Mouse (Mus musculus) gastrocnemius, adult 8-10 months (tissue): ENCODE measurements around the gene Hid1. TPM values are rescaled to one million over a fixed set of nuclear protein-coding genes. Genes with fewer than 3 reads are reported as not detected.
"Not testable (repeated sequence)": the region's sequence is repeated elsewhere in the genome, so short reads cannot be mapped to it uniquely, and the experiment has no call there.

ENCODE experiments used
- DNase-seq, 2 experiments: peaks; one replicate each; pipeline ENCODE4 v3.0.0; 2022; ENCODE audit warnings: low spot score in 2 of 2
- total RNA-seq, 4 experiments: library from RNA; stranded (reverse); gene quantifications; 2 replicates each; pipeline ENCODE4 v1.2.4; 2022

The Hid1 gene
- 1 to 10 TPM in 2 of 4 experiments, under 1 TPM in 2; 0.68 to 2.7 (median 1.2) TPM for total RNA-seq

DNA sequence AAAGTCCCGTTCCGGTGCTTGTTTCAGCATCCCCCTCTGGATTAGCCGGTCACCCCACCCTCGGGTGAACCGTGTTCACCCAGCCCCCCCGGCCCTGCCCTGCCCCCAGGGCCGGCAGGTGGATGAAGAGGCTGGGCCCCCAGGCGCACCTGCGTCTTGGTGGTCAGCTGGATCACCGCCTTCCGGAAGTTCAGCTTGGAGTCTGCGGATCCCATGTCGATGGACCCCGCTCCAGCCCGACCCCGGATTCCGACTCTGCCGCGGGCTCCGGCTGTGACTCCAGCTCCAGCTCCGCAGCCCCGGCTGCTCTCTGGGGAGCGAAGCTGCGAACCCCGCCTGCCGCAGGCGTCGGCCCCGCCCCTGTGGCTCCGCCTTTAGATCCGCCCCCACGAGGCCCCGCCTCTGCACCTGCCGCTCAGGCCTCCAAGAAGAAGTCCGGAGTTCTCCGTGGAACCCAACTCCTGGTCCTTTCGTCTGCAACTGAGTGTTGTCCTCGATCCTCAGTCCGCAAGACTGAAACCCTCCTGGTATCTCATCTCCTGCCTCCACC is at the start of gene Hid1:
Gene Hid1, minus strand, starts transcription at position 362 of the 550 bp plus-strand sequence.
- DNase-seq, result peak; percentile 55

DNA sequence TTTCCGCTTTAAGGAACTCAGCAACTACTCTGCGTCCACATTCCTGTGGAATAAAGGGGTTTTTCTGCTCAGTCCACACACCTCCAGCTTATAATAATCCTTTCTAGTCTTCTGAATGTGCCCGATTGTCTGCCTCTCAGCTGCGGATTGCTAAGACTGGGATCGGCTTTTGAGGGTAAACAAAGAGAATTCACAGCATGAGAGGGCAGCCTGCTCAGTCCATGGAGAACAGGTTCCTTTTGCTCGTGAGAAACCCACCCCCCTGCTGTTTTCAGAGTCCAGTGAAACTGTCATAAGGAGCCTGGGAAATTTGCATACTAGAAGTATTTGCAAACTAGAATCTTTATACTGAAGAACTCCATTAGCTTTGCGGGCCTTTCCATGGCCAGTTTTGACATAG is 42.0 kb upstream of the Hid1 start:
- no peak for DNase-seq

DNA sequence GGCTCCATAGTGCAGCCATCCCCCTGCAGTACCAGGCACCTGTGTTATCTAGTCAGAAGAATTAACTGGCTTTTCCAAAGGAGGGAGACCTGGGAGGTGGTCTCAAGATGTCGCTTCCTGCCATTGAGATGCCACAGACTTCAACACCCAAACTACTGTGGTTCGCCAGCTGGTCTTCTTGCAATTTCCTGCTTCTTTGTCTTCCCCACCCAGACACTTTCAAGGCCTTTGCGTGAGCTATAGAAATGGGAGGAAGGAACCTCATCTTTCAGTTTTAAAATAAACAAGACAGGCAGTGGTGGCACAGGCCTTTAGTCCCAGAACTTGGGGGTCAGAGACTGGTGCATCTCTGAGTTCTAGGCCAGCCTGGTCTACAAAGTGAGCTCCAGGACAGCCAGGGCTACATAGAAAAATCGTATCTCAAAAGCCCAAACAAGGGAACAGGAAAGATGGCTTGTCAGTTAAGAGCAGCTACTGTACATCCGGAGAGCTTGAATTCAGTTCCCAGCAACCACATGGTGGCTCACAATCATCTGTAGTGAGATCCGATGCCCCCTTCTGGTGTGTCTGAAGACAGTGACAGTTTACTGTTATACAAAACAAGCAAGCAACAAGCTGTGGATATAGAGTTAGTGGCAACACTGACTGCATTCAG is 40.8 kb upstream of the Hid1 start:
- DNase-seq, result no peak

DNA sequence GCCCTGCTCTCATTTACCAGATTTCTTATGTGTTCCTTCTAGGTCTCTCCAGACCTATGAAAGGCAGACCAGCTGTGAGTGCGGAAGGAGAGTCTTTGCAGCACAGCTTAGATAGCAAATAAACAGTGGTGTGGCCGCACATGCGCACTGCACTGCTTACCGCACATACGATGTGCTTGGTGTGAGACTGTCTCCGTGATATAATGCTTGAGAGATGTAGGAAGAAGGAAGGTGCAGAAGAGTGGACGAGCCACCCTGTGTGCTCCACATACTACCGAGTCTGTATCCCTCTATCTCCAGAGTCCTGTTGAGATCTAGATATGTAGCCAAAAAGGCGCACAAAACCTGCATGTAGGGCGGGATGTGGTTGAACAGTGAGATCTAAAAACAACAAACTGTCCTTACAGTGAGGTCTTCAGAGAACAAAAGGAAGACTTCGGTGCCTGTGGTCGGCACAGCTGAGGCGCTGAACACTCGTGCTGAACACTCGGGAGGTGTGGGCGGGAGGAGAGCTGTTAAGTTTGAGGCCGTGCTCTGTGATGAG is 39.4 kb upstream of the Hid1 start:
- DNase-seq, result no peak

DNA sequence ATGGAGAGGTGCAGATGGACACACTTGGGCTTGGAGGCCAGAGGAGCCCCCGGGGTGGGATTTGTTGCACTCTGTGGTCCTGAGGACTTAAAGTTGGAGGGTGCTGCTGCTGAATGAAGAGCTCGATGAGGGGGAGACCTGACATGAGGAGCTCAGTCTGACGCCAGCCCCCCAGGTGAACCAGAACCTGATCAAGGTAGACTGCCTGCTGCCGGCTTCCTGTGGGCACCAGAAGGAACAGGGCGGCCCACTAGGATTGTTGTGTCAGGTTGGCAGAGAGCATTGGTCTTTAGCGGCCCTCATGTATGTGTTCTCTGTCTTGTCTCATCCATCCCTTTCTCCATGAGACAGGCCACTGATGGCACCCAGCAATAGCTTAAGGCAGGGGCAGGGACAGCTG is 38.2 kb upstream of the Hid1 start:
- no peak for DNase-seq

DNA sequence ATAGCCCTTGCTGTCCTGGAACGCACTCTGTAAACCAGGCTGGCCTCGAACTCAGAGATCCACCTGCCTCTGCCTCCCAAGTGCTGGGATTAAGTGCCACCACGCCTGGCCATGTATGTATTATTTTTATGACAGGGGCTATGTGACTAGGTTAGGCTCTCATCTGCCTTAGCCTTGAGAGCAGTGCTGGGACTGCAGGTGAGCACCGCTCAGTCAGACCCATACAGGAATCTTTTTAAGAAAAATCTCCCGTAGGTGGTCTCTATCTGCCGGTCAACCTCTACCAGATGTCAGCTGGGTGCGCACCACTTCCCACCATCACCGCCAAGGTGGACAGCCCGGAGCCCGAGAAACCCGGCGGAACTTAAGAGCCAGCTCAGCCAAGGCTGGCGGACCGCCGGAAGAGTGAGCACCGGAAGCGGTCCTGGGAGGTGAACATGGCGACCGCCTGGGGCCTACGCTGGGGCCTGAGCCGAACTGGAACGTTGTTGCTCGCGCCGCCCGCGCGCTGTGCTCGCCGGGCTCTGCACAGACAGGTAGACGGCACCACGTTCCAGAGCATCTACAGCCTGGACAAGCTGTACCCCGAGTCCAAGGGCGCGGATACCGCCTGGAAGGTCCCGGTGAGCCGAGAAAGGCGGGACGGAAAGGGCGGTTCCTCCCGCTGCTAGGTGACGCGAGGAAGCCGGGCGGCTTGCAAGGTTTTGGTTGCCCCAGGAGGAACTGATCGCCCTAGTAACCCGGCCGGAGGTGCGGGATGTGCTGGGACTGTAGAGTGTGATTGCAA is 36.0 kb upstream of the Hid1 start, which contains the start of gene Mrpl58:
Gene Mrpl58, plus strand, starts transcription at position 415 of the 787 bp plus-strand sequence.
- peak; percentile 74 to 82 for DNase-seq

DNA sequence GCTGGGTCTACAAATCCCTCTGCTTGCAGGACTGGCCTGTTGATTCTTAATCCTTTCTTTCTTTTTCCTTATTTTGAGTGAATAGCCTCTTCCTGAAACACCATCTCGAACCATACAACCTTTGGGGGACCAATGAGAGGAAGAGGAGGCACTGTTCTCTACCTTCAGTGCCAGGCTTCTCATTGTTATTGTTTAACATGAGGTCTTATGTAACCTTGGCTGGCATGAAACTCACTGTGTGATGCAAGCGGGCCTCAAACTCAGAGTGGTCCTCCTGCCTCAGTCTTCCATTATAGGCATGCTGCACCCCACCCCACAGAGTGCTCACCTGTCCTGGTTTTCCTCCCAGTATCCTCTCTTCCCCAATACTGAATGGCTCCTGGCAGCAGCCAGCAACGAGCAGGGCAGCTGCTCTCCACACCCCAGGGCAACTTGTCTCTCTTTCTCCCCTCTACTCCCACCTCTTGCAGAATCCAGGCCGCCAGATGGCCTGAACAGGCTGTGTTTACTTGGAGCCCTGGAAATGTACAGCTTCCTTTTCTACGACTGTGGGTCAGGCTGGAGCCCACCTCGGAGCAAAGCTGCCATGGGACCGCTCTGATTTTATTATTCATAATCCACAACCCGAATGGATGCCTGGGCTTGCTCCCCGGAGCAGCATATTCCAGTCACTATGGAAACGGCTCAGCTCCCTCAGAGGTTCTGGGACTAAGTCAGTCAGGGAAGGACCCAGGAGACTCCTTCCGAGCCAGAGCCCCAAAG is 33.3 kb upstream of the Hid1 start:
- no peak for DNase-seq

DNA sequence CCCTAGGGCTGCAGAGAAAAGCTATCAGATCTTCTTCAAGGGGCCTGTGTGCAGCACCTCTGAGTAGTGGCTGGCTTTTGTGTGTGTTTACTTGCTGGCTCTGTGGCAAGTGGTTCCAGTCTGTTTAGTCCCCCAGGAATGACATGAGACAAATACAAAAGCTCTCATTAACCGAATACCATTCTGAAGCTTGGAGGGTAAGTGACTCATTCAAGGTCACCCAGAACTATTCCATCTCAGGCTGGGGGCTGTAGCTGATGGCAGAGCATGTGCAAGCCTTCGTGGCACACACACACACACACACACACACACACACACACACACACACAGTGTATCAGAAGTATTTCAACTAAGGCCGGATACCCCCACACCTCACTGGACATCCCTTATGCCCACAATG is 32.6 kb upstream of the Hid1 start:
- DNase-seq, result no peak

DNA sequence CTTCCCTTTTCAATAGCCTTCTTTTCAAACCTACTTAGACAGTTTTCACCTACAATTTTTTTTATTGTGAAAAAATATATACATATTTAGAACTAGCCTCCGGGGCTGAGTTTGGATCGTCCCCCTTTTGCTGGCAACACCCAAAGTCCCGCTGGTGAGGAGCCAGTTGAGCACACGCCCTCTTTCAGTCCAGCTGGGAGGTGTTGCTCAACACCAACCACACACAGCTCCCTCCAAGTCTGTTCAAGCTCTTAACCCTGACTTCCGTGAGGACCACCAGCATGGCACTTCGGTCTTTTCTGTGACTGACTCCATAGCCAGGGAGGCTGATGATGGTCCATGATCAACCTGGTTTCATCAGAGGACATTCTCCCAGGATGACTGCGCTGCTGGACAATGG is 30.5 kb upstream of the Hid1 start:
- DNase-seq, result no peak

DNA sequence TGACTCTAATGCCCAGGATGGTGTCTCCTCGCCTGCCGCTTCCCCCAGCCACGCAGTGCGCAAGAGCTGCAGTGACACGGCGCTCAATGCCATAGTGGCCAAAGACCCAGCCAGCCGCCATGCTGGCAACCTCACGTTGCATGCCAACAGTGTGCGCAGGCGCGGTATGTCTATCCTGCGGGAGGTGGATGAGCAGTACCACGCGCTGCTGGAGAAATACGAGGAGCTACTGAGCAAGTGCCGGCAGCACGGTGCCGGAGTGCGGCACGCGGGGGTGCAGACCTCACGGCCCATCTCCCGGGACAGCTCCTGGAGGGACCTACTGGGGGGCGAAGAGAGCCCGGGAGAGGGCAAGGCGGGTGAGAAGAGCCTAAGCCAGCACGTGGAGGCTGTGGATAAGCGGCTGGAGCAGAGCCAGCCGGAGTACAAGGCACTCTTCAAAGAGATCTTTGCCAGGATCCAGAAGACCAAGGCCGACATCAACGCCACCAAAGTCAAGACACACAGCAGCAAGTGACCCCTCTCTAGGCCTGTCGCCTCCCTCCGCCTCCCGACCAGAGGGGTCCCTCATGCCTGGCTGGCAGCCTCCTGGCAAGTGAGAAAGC is 26.3 kb upstream of the Hid1 start:
- no peak for DNase-seq

DNA sequence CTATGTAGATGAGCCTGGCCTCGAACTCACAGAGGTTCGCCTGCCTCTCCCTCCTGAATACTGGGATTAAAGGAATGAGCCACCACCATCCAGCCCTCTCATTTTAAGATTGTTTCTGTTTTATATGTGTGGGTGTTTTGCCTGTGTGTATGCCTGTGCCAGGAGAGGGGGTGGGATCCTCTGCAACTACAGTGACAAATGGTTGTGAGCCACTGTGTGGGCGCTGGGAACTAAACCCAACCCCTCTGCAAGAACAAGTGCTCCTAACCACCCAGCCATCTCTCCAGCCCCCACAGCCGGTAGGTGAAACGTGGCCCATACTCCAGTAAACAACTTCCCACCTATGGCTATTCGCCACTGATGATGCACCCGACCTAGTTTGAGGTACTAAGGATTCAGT is 23.8 kb upstream of the Hid1 start:
- no peak for DNase-seq

DNA sequence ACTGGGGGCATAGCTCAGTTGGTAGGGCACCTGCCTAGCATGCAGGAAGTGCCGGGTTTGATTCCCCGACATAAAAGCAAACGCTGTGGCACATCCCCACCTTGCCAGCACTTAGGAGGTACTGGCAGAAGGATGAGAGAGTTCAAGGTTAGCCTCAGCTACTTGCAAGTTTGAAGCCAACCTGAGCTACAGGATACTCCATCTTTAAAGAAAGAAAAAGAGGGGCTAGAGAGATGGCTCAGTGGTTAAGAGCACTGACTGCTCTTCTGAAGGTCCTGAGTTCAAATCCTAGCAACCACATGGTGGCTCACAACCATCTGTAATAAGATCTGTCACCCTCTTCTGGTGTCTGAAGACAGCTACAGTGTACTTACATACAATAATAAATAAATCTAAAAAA is 19.3 kb upstream of the Hid1 start:
- not testable (repeated sequence) for DNase-seq

DNA sequence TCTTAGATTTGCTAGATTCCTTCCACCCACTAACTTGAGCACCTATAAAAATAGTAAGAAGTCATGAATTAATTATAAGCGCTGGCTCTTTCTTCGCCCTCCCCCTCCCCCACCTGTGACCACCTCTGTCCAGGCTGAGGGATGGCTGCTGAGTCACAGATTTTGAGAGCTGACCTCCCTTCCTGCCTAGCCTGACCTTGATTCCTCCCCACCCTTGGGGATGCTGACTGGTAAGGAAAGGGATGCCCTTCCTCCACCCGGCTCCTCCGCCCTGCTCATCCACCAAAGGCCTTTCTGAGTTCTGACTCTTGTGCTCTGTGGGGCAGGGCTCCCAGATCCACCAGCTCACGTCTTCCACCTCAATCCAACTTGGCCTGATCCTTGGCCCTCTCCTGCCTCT is 17.0 kb upstream of the Hid1 start:
- DNase-seq, result no peak

DNA sequence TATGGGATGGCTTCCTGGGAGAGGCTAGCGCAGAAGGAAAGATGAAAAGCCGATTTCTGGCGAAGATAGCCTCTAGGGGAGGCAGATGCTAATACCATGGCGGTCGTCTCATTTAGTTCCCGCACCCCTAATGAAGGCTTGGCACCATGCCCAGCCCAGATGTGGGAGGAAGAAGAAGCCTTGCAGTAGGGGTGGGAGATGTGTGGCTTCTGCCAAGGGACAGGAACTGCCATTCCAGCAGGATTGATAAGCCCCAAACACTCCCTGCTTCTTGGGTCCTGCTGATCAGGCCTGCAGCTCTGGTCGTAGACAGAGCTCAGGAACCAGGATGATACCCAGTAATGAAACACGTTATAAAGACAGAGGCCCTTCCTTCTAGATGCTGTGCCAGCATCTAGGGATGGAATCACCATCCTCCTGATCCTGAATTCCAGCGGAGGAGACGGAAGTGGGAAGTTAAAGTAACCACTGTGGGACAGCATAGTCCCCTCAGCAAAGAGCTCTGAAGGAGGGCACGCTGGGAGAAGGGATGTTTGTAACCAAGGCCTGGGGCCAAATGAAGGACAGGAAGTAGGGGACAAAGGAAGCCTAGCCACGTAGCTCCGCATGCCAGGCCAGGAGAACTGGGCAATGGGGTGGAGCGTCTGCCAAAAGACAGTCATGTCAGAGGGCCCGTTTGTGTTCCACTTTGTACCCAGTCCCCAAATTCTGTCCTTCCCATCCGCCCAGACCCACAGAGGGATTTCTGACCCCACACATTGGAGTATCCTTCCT is 16.3 kb upstream of the Hid1 start:
- no peak for DNase-seq

DNA sequence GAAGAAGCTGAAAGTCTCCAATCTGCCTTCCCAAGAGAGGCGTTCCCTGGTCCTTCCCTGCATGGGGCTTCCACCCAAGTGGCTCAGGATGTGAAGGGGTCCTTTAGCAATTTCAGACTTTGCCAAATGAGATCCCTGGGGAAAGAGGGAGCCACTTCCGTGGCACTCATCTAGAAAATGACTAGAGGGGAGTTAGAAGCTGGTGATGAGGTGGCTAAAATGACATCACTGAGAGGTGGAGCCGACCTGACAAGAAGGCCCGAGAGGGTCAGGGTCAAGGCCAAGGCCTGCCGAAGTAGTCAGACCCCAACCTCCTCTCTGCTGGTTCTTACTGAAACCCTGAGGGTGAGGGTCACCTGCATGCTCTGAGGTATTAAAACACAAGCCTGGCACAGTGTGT is 15.3 kb upstream of the Hid1 start:
- no peak for DNase-seq

DNA sequence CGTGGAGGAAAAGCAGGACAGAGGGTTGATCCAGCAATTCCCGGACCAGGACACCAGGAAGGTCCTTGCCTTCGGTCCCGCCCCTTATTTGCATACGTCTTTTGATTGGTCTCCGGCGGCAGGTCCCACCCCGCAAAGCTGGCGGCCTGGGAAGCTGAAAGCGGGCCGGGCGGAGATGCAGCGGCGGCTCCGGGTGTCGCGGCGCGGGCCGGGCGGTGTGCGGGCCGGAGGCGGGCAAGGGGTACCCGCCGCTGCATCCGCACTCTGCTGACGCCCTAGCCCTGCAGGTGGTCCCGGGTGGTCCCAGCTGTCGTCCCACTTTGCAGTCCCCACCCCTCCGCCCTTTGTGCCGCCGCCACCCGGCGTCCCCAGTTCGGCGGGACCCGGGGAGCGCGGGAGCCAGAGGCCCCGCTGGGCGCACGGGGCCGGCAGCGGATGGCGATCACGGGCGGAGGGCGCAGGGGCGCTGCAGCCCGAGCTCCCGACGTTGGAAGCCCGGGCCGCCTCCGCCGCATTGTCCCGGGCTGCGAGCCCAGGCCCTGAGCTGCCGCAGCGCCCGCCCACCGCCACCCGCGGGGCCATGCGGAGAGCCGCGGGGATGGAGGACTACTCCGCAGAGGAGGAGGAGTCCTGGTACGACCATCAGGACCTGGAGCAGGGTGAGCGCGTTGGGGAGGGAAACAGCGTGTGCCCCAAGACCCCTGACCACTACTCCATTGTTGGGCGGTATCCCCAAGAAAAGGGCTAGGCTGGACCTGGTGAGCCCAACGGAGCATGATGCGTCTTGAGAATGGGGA is 14.4 kb upstream of the Hid1 start, which contains the start of gene Cdr2l:
Gene Cdr2l, plus strand, starts transcription at position 174 of the 797 bp plus-strand sequence.
- peak; percentile 79 to 82 for DNase-seq

DNA sequence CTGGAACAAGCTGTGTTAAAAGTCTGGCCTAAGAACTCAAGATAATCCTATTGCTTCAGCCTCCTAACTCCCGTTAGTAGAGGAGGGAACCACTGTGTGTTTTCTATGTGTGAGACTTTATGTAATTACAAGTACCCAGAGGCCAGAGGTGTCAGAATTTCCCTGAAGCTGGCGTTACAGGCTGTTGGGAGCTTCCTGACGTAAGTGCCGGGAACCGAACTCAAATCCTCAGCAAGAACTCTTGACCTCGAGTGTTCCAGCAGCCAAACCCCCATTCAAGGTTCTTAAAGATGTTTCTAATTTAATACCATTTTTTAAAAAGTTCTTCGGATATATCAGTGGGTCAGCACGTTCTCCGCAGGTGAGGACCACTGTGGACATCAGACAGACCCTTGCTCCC is 13.7 kb upstream of the Hid1 start:
- DNase-seq, result no peak

DNA sequence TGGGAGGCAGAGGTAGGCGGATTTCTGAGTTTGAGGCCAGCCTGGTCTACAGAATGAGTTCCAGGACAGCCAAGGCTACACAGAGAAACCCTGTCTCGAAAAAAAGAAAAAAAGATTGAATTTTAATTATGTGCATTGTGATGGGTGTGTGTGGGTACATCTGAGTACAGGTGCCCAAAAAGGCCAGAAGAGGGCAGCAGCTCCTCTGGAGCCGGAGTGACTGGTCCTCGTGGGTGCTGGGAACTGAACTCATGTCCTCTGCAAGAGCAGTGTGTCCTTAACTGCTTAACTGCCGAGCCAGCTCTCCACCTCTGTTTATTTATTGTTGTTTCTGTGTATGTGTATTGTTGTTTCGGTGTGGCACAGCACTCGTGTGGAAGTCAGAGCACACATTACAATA is 10.3 kb upstream of the Hid1 start:
- DNase-seq, result no peak

DNA sequence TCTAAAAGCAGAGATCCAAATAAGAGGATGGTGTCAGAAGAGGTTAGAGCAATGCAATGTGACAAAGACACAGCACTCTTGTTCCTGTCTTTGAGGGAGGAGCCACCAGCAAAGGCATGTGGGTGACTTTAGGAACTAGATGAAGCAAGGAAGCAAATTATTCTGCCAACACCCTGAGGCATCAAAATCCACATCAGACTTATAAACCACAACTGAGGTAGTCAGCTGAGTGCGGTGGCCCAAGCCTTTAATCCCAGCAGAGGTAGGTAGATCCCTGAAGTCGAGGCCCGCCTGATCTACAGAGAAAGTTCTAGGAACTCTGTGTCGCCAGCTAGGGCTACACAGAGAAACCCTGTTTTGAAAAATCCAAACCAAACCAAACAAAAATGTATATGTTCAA is 9.7 kb upstream of the Hid1 start:
- DNase-seq, result no peak

DNA sequence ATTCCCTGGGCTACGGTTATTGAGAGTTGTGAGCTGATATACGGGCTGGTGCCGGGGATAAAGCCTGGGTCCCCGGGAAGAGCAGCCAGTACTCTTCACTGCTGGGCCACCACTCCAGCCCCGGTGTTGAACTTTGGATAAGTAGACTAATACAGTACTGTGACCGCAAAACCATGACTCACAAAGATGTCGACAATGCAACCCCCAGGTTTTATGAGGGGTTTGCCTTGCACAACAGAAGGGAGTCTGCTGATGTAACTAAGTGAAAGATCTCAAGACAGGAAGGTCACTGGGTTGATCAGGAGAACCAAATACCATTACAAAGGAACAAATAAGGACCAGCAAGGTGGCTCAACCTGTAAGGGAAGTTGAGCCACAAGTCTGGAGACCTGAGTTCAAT is 9.2 kb upstream of the Hid1 start:
- DNase-seq, result no peak
